Mouse (Mus musculus): ENCODE measurements around the gene Gm5737.

Gm5737 gene

GRCm38 (mm10) chr7:120811834-120812415, at the start of gene Gm5737:
Gm5737 (plus strand) TSS chr7:120812365.
- no peak for DNase-seq (ENCODE audit: low spot score)

- no peak for DNase-seq (ENCODE audit: low spot score)
Measured at GRCm38 (mm10) chr7:120767369-120767768, 44.8 kb upstream of the Gm5737 start.

GRCm38 (mm10) chr7:120771389-120771788, 40.8 kb upstream of the Gm5737 start:
- no peak for DNase-seq (ENCODE audit: low spot score)

GRCm38 (mm10) chr7:120778012-120778411, 34.2 kb upstream of the Gm5737 start:
- no peak for DNase-seq (ENCODE audit: low spot score)

GRCm38 (mm10) chr7:120795544-120795943, 16.6 kb upstream of the Gm5737 start:
- no peak for DNase-seq (ENCODE audit: low spot score)

GRCm38 (mm10) chr7:120796369-120796768, 15.8 kb upstream of the Gm5737 start:
- no peak for DNase-seq (ENCODE audit: low spot score)

GRCm38 (mm10) chr7:120803268-120803667, 8.9 kb upstream of the Gm5737 start:
- DNase-seq (ENCODE audit: low spot score), result no peak

GRCm38 (mm10) chr7:120809705-120810104, 2.5 kb upstream of the Gm5737 start:
- no peak for DNase-seq (ENCODE audit: low spot score)

- no peak for DNase-seq (ENCODE audit: low spot score)
Measured at GRCm38 (mm10) chr7:120817552-120817951, 5.4 kb downstream of the Gm5737 start.

- no peak for DNase-seq (ENCODE audit: low spot score)
Measured at GRCm38 (mm10) chr7:120819386-120819785, 7.2 kb downstream of the Gm5737 start.

- peak; percentile 79 for DNase-seq (ENCODE audit: low spot score)
Measured at GRCm38 (mm10) chr7:120823248-120823647, 11.1 kb downstream of the Gm5737 start.

GRCm38 (mm10) chr7:120825097-120825496, 12.9 kb downstream of the Gm5737 start:
- DNase-seq (ENCODE audit: low spot score), result no peak

GRCm38 (mm10) chr7:120826408-120826807, 14.2 kb downstream of the Gm5737 start:
- peak; percentile 72 for DNase-seq (ENCODE audit: low spot score)

GRCm38 (mm10) chr7:120830431-120831381, 18.5 kb downstream of the Gm5737 start:
- peak; percentile 76 for DNase-seq (ENCODE audit: low spot score)

- DNase-seq (ENCODE audit: low spot score), result no peak
Measured at GRCm38 (mm10) chr7:120834426-120834825, 22.3 kb downstream of the Gm5737 start.

GRCm38 (mm10) chr7:120834863-120835372, 22.8 kb downstream of the Gm5737 start:
- DNase-seq (ENCODE audit: low spot score), result peak; percentile 86

GRCm38 (mm10) chr7:120835449-120836359, 23.5 kb downstream of the Gm5737 start:
- DNase-seq (ENCODE audit: low spot score), result peak; percentile 97

- peak; percentile 83 for DNase-seq (ENCODE audit: low spot score)
Measured at GRCm38 (mm10) chr7:120836361-120836760, 24.2 kb downstream of the Gm5737 start.

GRCm38 (mm10) chr7:120838436-120839160, 26.4 kb downstream of the Gm5737 start:
- no peak for DNase-seq (ENCODE audit: low spot score)

GRCm38 (mm10) chr7:120839786-120840185, 27.6 kb downstream of the Gm5737 start:
- no peak for DNase-seq (ENCODE audit: low spot score)

GRCm38 (mm10) chr7:120842345-120843036, 30.3 kb downstream of the Gm5737 start, which contains the start of gene Eef2k:
Eef2k (plus strand) TSS chr7:120842831.
- peak; percentile 93 for DNase-seq (ENCODE audit: low spot score)

Data from embryo, embryonic 10.5 days (tissue).